Mouse (Mus musculus): ENCODE measurements at regions not wholly inside any gene's neighbourhood (a gene's known extent, or its start where the extent isn't known, plus 50 kb on each side); places are given as distances from the start of the nearest gene placed in this dataset.

- TF ChIP-seq CTCF (IDR thresholded peaks at IDR 0.05; ENCODE audit: control insufficient read depth, insufficient read depth, insufficient replicate concordance, low read depth, low read length) (no peak), POLR2A (IDR thresholded peaks at IDR 0.05; ENCODE audit: control insufficient read depth, low read depth, low read length) (no peak)
Measured at GRCm38 (mm10) chr8:115524713-115525112, 182.9 kb downstream of the Maf start.

Measured in testis, adult 2 months (tissue).